Mouse (Mus musculus): ENCODE results near the gene Hhipl1. TPM values are rescaled to one million over a fixed set of nuclear protein-coding genes. Genes with fewer than 3 reads are reported as not detected.

Hhipl1 gene
- total and polyA plus RNA-seq, 2 experiments from 2014 or later, result 1.5 to 5.2 TPM

- H3K9ac ChIP-seq, result no peak overlapping the region
- no peak for TF ChIP-seq CTCF (IDR thresholded peaks at IDR 0.05; ENCODE audit: low read depth)
- DNase-seq, result no peak
- no peaks in the 10 kb centered on the region for H3K4me1 ChIP-seq (ENCODE audit: insufficient read depth)
- H3K36me3 ChIP-seq (ENCODE audit: insufficient read depth), result no peaks in the 10 kb centered on the region
- H3K27ac ChIP-seq (ENCODE audit: low read depth, low read length), result no peak overlapping the region
- 91% methylated on average over 1 of the region's 1 CpGs for WGBS
- H3K4me3 ChIP-seq (ENCODE audit: low read depth, low read length), result no peak overlapping the region
- H3K9me3 ChIP-seq (ENCODE audit: low read length), result no peaks in the 10 kb centered on the region
- ATAC-seq, result no peak
- no peak overlapping the region for H3K4me2 ChIP-seq (ENCODE audit: low read depth)
- no peaks in the 10 kb centered on the region for H3K27me3 ChIP-seq (ENCODE audit: insufficient read depth, low read length)
These were observed 7.2 kb downstream of the Hhipl1 start for GRCm38 (mm10) chr12:108313244-108313772.

- Histone ChIP-seq H3K27ac (ENCODE audit: low read depth, low read length) (no peak overlapping the region), H3K27me3 (ENCODE audit: insufficient read depth, low read length) (no peaks in the 10 kb centered on the region), H3K36me3 (ENCODE audit: insufficient read depth) (no peaks in the 10 kb centered on the region), H3K9me3 (ENCODE audit: low read length) (no peaks in the 10 kb centered on the region), H3K9ac (no peak overlapping the region), H3K4me2 (ENCODE audit: low read depth) (no peak overlapping the region), H3K4me3 (ENCODE audit: low read depth, low read length) (no peak overlapping the region), H3K4me1 (ENCODE audit: insufficient read depth) (no peaks in the 10 kb centered on the region)
- ATAC-seq (no peak), DNase-seq (no peak)
- no peak for TF ChIP-seq CTCF (IDR thresholded peaks at IDR 0.05; ENCODE audit: low read depth)
- WGBS, result 69% methylated on average over 10 of the region's 10 CpGs
These were observed 9.7 kb downstream of the Hhipl1 start for GRCm38 (mm10) chr12:108315818-108316217.

GRCm38 (mm10) chr12:108316655-108317054, 10.6 kb downstream of the Hhipl1 start:
- no peaks in the 10 kb centered on the region for H3K27me3 ChIP-seq (ENCODE audit: insufficient read depth, low read length)
- no peaks in the 10 kb centered on the region for H3K4me1 ChIP-seq (ENCODE audit: insufficient read depth)
- no peaks in the 10 kb centered on the region for H3K9me3 ChIP-seq (ENCODE audit: low read length)
- no peak overlapping the region for H3K9ac ChIP-seq
- no peak for TF ChIP-seq CTCF (IDR thresholded peaks at IDR 0.05; ENCODE audit: low read depth)
- H3K36me3 ChIP-seq (ENCODE audit: insufficient read depth), result no peaks in the 10 kb centered on the region
- ATAC-seq (no peak), DNase-seq (no peak)
- WGBS, result 39% methylated on average over 6 of the region's 6 CpGs
- H3K4me3 ChIP-seq (ENCODE audit: low read depth, low read length), result no peak overlapping the region
- no peak overlapping the region for H3K4me2 ChIP-seq (ENCODE audit: low read depth)
- no peak overlapping the region for H3K27ac ChIP-seq (ENCODE audit: low read depth, low read length)

DNA sequence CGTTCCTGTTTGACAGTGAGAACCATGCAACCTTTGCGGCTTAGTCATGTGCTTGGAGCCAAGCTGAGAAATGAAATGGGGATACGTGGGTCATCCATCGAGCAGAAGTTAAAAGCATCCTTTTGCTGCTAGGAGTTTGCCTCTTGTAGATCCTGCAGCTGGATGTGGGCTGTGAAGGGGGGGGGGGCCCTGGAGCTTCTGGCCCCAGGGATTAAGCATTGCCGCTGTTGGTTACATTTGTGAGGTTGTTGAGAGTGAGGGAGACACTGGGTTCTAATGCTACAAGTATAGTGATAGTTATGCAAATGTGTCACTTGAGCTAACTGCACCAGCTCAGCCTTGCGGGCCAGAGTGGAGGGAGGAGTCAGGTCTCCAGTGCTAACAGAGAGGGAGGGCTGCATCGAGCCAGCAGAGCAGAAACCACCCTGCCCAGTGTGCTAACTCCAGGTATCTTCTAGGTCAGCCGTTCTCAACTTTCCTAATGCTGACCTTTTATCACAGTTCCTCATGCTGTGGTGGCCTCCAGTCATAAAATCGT, 11.2 kb downstream of the Hhipl1 start:
- no peak for ATAC-seq

GRCm38 (mm10) chr12:108317826-108318430, 11.9 kb downstream of the Hhipl1 start:
- ATAC-seq (no peak), DNase-seq (no peak)
- Histone ChIP-seq H3K4me3 (ENCODE audit: low read depth, low read length) (no peak overlapping the region), H3K27me3 (ENCODE audit: insufficient read depth, low read length) (no peaks in the 10 kb centered on the region), H3K9ac (no peak overlapping the region), H3K36me3 (ENCODE audit: insufficient read depth) (no peaks in the 10 kb centered on the region), H3K4me2 (ENCODE audit: low read depth) (no peak overlapping the region), H3K27ac (ENCODE audit: low read depth, low read length) (no peak overlapping the region), H3K9me3 (ENCODE audit: low read length) (no peaks in the 10 kb centered on the region), H3K4me1 (ENCODE audit: insufficient read depth) (no peaks in the 10 kb centered on the region)
- no peak for TF ChIP-seq CTCF (IDR thresholded peaks at IDR 0.05; ENCODE audit: low read depth)
- 37% methylated on average over 18 of the region's 18 CpGs for WGBS

More for the DNA sequence above, 11.2 kb downstream of the Hhipl1 start:
- H3K4me1 ChIP-seq (ENCODE audit: insufficient read depth), result no peaks in the 10 kb centered on the region
- TF ChIP-seq CTCF (IDR thresholded peaks at IDR 0.05; ENCODE audit: low read depth), result no peak
- H3K9me3 ChIP-seq (ENCODE audit: low read length), result no peaks in the 10 kb centered on the region
- no peaks in the 10 kb centered on the region for H3K36me3 ChIP-seq (ENCODE audit: insufficient read depth)
- DNase-seq, result no peak
- H3K27ac ChIP-seq (ENCODE audit: low read depth, low read length), result no peak overlapping the region
- no peak overlapping the region for H3K4me2 ChIP-seq (ENCODE audit: low read depth)
- no peak overlapping the region for H3K9ac ChIP-seq
- 18% methylated on average over 9 of the region's 9 CpGs for WGBS
- H3K27me3 ChIP-seq (ENCODE audit: insufficient read depth, low read length), result no peaks in the 10 kb centered on the region
- H3K4me3 ChIP-seq (ENCODE audit: low read depth, low read length), result no peak overlapping the region

DNA sequence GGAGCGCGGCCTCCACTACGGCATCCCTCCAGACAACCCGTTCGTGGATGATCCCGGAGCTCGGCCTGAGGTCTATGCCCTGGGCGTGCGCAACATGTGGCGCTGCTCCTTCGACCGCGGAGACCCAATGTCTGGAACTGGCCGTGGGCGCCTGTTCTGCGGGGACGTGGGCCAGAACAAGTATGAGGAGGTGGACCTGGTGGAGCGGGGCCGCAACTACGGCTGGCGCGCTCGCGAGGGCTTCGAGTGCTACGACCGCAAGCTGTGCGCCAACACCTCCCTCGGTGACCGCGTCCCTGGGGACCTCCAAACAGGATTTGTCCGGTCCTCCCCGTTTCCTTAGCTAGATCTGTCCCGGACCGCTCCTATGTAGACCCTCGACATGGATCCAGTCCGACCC, 12.4 kb downstream of the Hhipl1 start:
- Histone ChIP-seq H3K9ac (no peak overlapping the region), H3K27me3 (ENCODE audit: insufficient read depth, low read length) (no peaks in the 10 kb centered on the region), H3K4me2 (ENCODE audit: low read depth) (no peak overlapping the region), H3K4me3 (ENCODE audit: low read depth, low read length) (no peak overlapping the region), H3K4me1 (ENCODE audit: insufficient read depth) (no peaks in the 10 kb centered on the region), H3K36me3 (ENCODE audit: insufficient read depth) (no peaks in the 10 kb centered on the region), H3K27ac (ENCODE audit: low read depth, low read length) (no peak overlapping the region), H3K9me3 (ENCODE audit: low read length) (no peaks in the 10 kb centered on the region)
- no peak for ATAC-seq
- 43% methylated on average over 37 of the region's 37 CpGs for WGBS
- DNase-seq, result no peak
- no peak for TF ChIP-seq CTCF (IDR thresholded peaks at IDR 0.05; ENCODE audit: low read depth)

DNA sequence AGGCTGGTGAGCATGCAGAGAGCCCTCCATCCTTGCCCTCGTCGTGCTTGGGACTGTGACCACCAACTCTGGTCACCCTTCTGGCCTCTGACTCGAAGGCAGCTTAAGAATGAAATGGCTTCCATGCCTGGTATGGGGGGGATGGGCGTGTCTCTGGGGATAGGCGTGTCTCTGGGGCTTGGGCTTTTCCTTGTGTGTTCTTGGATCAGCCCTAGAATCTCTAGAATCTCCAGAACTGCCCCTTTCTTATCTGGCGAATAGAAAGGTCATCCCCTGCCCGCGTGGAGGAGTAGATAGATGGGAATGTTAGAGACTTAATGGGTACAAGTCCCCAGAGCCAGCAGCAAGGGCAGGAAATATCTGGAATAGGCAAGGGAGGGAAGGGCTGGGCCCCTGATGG, 14.0 kb downstream of the Hhipl1 start:
- TF ChIP-seq CTCF (IDR thresholded peaks at IDR 0.05; ENCODE audit: low read depth), result no peak
- no peak overlapping the region for H3K4me3 ChIP-seq (ENCODE audit: low read depth, low read length)
- no peaks in the 10 kb centered on the region for H3K36me3 ChIP-seq (ENCODE audit: insufficient read depth)
- DNase-seq (no peak), ATAC-seq (no peak)
- no peaks in the 10 kb centered on the region for H3K9me3 ChIP-seq (ENCODE audit: low read length)
- H3K4me2 ChIP-seq (ENCODE audit: low read depth), result no peak overlapping the region
- H3K27me3 ChIP-seq (ENCODE audit: insufficient read depth, low read length), result no peaks in the 10 kb centered on the region
- no peaks in the 10 kb centered on the region for H3K4me1 ChIP-seq (ENCODE audit: insufficient read depth)
- whole genome bisulfite sequencing, result 9% methylated on average over 8 of the region's 8 CpGs
- no peak overlapping the region for H3K9ac ChIP-seq
- 0 out of 2 replicates have a peak overlapping the region, but pooled peaks have one; percentile 9 for H3K27ac ChIP-seq (ENCODE audit: low read depth, low read length)
